Mouse (Mus musculus) brain, adult 2 months (tissue): ENCODE measurements around the gene Bhlhe40.

Experiments
- DNase-seq: peaks from one replicate; pipeline ENCODE4 v3.0.0; 2011; ENCODE audit warnings: low read depth, low spot score

Bhlhe40 gene

DNA sequence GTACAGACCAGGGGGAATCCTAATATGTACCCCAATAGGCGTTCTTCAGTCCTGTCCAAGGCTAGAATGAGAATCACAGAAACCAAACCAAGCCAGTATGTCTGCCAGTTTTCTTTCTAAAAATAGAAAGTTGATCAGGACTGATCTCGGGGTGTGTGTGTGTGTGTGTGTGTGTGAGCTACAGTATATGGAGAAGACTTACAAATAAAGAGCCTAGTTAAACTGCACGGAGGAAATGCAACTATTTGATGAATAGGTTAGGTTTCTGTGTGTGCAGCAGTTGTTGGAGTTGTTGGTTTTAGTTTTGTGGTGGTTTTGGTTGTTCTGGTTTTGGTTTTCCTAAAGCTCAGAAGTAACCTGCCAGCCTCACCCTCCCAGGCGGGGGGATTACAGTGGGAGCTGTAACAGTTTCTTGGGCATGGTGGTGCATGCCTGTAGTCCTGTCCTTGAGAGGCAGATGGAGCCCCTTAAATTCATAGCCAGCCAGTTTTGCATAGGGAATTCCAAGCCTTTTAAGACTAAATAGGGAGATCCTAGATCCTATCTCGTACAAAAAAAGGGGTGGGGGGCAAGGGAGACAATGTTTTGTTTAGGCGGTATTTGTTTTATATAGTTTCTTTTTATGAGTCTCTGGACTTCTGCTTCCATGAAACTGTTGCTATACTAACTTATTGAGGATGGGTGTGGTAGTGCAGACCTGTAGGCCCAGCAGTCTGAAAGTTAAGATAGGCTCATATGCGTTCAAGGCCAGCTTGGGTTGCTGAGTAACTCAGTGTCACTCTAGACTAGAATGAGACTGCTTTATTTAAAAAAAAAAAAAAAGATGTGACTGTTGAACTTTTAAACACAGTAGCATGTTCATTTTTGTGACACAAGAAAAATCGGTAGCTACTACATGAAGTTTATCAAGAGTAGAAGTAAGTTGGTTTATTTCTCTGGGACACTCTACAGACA lies 3.1 kb downstream of the Bhlhe40 start:
- DNase-seq: no peak

DNA sequence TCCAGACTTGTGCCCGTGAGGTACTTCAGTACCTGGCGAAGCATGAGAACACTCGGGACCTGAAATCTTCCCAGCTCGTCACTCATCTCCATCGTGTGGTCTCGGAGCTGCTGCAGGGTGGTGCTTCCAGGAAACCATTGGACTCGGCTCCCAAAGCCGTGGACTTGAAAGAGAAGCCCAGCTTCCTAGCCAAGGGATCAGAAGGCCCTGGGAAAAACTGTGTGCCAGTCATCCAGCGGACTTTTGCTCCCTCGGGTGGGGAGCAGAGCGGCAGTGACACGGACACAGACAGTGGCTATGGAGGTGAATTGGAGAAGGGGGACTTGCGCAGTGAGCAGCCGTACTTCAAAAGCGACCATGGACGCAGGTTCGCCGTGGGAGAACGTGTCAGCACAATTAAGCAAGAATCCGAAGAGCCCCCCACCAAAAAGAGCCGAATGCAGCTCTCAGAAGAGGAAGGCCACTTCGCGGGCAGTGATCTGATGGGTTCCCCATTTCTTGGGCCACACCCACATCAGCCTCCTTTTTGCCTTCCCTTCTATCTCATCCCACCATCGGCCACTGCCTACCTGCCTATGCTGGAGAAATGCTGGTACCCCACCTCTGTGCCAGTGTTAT lies 4.2 kb downstream of the Bhlhe40 start:
- DNase-seq: no peak

DNA sequence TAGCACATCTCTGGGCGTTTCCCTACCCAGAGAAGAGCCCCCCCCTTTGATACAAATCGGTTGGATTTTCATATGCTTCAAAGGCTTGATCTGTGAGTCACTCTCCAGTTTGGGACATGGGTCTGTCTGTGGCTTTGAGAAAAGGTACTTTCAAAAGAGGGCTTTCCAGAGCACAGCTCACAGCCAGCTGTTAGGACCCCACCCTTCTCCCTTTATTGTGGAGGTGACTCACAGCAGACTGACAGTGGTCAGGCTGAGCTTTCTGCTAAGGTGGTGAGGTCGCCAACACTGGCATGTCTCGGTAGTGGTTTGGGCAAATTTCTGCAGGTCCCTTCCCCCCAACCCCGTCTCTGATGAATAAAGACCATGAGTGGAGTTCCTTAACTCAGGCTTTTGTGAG lies 5.2 kb downstream of the Bhlhe40 start:
- no peak for DNase-seq

DNA sequence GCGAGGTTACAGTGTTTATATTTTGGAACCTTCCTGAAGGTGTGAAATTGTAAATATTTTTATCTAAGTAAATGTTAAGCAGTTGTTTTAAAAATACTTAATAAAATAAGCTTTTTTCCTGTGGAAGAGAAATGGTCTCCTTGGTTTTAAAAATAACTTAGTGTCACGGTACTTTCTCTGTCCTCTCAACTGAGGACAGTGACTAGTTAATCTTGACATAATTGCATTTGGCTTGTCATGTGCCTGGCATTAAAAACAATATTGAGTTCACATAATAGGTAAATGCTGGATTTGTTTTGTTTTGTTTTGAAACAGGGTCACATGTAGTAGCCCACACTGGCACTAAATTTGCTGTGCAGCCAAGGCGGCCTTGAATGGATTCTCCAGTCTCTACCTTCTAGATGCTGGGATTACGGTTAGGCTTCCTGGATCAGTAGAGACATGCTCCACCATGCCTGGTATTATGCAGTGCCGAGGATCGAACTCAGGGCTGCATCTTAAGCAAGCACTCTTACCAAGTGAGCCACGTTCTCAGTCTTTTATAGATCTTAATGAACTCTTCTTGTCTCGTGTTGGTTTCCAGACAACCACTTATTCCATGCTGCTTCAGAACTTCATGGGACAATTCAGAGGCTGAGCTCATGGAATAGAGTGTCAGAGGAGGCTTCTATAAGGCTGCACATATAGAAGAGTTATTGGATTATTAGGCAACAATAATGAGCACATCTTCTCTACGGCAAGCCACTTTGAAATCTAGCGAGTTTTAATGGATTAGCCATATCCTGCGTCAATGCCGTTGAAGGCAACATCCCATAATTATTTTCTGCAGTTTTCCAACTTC lies 6.4 kb downstream of the Bhlhe40 start:
- DNase-seq: no peak

DNA sequence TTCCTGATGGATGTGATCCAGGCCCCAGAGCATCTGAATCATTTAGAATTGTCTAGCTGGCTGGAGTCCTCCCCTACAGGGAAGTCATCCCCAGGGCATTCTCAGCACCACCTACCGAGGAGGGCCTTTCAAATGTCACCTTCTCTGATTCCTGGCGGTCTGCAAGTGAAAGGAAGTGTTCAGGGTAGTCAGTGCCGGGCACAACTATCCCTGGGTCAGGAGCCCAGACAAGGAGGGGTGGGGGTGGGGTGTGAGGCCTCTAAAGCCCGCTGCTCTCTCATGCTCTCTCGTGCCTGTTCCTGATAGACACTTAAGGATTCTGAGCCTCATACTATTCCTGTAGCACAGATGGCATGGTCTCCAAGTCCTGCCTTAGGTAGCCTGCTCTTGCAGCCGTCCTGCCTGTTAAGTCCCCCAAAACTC lies 7.2 kb downstream of the Bhlhe40 start:
- DNase-seq: peak; percentile 24

DNA sequence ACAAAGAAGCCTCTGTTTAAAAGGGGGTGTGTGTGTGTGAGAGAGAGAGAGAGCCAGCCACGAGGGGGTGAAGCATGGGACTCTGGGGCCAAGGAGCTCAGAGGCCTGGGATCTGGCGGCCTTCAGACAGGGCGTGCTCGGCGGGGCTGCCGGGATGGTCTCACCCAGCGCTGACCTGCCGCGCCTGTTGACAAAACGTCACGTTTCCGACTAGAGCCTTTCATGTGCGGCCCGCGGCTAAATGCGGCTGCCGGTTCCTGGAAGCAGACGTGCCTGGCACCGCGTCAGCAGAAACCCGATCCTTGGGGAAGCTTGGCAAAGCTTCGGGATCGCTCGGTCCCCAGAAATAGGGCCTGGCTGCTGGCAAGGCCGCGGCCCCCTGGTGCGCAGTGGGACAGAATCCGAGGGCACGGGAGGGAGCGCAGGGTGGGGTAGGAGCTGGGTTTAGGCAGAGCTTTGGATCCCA lies 7.9 kb downstream of the Bhlhe40 start:
- peak; percentile 94 for DNase-seq

DNA sequence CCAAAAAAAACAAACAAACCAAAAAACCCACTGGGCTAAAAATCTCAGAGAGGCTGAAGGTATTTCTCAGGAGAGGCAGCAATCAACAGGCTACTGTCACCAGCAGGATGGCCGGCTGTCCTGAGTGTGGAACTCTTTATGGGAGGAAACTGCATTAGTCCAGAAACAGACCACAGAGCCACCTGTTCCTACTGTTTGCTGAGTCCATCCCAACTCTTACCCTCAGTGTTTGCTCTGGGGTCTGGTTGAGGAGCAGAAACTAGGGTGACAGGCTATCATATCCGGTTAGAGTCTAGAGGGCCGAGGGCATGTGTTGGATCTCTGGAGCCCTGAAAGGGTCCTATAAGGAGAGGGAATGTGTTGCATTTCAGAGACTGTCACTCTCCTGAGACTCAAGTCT lies 9.8 kb downstream of the Bhlhe40 start:
- no peak for DNase-seq

DNA sequence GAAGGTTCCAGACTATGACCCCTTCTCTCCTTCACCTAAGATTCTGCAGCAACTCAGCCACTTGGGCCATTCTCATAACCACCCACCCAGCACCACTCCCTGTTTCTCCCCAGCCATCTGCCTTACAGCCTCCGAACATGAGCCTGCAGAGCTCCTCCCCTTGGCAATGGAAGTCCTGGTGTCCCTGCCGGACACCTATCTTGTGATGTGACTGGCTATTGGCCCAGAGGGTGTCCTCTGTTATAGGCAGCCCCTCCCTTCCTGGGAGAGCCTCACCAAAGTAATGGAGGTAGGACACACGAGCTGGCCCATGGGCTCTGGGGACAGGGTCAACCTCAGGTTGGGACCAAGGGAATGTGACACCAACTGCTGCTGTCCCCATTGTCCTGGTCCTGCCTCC lies 10.4 kb downstream of the Bhlhe40 start:
- DNase-seq: peak; percentile 27

DNA sequence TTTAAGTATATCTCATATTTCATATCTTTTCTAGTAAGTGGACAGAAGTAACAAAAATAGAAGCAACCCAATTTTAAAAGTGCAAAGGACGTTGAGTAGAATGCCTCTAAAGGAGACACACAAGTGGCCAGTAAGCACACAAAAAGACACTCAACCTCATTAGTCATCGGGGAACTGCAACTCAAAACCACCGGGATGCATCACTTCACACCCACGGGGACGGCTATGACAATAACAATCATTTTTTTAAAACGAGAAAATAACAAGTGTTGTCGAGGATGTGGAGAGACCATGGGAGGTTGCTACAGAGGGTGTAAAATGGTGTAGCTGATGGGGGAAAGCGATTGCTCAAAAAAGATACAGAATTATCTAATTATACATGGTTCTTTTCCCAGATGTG lies 11.7 kb downstream of the Bhlhe40 start:
- DNase-seq: no peak

DNA sequence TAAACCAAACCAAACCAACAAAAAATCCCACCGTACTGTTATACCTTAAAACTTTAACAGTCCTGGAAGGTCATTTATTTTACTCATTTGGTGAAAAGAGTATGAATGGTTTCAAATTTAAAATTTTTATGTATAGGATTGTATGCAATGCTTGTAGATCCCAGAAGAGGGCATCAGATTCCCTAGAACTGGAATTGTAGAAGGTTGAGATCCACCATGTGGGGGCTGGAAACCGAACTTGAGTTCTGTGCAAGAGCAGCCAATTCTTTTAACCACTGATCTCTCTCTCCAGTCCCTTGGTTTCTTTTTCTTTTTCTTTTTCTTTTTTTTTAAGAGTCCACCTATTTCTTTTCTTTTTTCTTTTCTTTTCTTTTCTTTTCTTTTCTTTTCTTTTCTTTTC lies 13.8 kb downstream of the Bhlhe40 start:
- no peak for DNase-seq

DNA sequence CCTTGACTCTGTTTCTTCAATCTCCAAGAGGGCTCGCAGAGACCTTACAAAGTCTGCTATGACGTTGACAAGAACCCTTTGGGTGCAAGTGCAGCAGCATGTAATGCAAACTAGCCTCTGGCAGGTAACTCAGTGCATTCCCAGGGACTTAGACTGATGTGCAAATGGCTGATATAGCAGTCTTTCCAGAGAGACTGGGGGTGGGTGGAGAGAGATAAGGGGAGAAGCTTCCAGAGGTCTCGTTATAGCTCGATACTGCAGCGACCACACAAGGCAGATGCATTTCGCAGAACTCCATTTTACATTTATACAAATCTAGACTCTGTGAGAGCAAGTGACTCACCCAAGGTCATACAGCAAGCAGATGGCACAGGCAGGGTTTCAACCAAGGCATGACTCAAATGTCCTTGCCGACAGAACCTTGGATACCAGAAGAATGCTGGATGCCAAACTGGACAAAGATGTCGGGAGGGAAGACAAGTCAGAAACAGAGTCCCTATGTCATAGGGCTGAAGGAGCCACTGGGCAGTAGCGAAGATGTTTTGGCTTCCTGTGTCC lies 16.4 kb downstream of the Bhlhe40 start:
- no peak for DNase-seq

DNA sequence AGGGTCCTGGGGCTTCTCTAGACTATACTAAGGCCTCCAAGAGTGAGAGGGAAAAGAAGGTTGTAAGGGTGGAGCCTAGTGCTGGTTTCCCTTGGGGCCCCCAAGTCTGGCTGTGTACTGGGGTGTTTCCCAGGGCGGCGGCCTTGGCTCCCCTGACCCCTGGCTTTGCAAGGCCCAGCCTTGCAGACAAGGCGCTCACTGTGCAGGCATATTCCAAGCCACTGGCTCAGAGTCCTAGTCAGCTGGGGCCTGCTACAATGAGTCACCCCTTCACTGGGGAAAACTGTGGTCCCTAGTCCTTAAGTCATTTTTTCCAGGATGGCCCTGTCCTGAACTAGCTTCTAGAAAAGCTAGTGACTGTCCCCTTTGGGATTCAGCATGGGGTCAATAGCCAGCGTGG lies 17.3 kb downstream of the Bhlhe40 start:
- no peak for DNase-seq

DNA sequence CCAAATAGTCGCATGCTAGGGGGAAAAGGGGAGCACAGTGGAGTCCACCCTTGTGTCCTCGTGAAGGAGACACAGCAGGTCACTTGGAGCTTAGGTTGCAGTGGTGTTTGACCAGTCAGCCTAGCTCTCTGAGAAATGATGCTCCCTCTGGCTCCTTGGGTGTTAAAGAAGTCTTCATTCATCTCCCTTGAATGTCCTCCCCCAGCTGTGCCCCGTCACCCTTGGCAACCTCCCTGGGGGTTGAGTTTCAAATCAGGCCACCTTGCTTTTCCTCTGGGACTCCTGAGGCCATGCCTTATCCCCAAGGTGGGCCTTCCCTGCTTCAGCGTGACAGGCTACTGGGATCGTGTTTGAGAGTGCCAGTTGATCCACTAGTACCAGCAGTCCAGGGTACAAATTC lies 17.8 kb downstream of the Bhlhe40 start:
- DNase-seq: no peak

DNA sequence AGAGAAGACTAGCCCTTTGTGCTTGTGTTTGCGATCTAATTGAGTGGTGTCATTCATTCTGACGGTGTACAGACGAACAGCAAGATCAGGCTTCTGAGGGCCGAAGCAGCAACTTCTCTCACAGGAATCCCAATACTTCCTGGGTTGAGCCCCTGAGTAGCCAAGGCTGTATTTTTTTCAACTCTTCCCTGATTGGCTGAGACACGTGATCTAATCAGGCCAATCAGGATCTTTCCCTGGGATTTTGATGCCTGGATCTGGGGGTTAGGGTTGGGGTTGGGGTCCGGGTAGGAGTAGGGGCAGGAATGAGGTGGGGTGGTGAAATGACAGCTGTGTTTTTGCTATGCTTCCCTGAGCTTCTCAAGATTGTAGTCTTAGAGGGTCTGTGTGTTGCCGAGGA lies 20.1 kb downstream of the Bhlhe40 start:
- no peak for DNase-seq

DNA sequence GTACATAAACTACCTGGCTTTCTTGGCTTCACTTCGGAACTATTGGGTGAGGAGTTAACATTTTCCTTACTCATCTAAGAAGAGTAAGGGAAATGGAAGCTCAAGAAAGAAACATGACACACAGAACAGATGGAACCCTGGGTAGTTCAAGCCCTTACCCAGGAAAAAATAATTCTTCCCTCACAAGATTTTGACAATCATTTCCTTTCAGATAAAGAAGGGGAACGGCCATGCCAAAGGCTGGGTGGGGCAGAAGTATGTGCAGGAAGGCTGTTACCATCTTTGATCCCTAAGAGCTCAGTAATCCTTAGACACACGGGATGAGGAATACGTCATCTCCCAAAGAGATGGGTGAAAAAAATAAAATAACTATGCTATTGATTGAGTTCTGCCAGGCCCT lies 20.7 kb downstream of the Bhlhe40 start:
- no peak for DNase-seq

DNA sequence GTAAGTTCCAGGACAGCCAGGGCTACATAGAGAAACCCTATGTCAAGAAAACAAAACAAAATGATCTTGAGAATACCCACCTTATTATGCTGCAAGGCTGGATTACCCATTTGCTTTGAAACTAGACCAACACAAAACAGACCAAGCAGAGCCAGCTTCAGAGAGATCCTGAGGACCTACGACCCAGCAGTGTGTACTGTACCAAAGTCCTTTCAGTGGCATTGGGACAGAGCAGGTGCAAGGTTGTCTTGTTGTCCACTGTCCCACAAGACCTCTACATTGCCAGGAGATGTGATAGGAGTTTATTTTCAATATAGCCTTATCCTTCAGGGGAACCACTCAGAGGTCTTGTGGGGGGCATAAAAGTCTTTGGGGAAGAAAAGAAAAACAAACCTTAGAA lies 22.7 kb downstream of the Bhlhe40 start:
- DNase-seq: no peak

DNA sequence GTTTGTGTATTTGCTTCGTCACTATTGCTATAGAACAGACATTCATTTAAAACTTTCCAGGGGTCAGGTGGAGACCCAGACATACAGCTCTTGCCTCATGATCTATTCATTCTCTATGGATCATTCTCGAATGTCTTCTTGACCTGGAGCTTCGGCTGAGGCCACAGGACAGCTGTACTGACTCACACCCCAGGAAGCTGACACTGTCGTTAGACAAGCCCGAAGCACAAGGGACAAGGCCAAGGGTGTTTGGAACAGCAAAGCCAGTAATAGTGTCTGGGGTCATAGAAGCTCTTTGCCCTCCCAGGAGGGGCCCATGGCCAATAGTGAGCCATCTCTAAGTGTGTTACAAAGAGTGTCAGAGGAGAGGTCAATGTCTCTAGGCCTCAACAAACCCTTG lies 24.0 kb downstream of the Bhlhe40 start:
- DNase-seq: no peak

DNA sequence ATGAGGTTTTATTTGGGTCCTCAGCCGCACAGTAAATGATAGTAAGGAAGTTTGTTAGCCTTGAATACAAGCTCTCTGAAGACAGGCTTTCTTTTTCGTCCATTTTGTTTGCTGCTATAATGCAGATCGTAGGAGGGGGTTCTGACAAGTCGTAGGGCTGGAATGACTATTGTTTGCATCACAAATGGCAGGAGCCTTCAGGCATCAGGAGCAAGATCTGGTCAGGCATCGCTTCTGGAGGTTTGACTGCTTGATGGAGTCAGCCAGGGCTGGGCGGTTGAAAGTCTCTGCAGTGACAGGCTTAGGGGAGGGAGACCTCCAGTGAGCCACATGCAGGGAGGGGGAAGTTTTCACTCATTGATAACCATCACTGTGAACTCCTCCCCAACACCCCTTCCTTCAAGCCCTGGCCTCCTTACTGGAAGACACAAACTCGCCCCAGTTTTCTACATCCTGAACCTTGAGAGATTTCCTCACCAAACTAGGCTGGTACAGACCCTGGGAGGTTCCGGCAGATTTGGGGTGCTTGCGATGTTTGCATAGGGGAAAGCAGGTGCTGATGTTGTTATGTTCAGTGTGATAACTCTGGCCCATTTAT lies 25.4 kb downstream of the Bhlhe40 start:
- DNase-seq: no peak

DNA sequence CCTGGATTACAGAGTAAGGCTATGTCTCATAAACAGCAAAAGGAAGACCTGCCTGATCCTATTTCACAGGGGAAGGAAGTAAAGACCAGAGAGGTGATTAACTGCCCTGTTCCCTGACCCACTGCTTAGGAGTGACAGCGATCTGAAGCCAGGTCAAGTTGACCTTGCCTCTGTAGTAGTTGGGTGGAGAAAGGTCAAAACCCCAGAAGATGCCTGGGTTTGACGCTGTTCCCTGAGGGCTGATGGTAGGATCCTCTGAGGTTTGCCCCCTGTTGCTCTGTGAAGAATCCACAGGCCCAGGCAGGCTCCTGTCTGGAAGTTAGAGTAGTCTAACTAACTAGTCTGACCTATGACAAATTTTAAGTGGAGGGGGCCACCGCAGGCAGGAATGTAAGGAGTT lies 26.5 kb downstream of the Bhlhe40 start:
- DNase-seq: no peak

DNA sequence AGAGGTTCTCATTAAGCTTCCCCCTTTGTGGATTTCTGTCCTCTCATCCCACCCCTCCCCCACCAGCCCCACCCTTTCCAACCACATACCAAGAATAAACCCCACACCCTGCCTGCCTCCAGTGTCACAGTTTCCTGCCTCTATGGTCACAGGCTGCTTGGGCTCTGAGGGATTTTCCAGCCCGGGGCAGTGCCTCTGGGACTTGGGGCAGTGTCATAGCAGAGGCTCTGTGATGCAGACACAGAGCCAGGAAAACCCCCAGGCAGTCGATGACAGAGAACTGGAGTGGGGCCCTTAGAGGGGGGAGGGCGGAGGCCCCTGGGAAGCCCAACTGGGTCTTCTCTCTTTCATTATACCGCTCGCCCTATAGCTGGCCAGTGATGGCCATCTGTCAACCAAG lies 27.9 kb downstream of the Bhlhe40 start:
- DNase-seq: no peak

DNA sequence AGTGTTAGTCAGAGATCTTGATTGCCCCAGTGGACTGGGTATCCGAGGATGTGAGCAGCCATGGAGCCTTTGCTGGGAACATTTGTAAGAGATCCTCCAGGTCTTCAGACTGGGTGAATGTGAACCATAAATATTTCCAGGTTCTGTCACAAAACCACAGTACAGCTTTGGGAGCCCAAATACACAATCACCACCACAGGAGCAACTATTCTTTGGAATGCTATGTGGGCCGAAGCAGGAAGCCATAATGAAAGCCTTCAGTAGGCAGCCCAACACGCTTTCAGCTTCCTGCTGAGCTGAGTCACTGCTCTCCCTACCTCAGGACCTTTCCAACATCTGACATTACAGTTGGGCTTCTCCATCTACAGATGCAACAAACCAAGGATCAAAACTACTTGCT lies 32.6 kb downstream of the Bhlhe40 start:
- no peak for DNase-seq
